Mouse (Mus musculus): ENCODE results near the gene Cadm1.

The Cadm1 gene

DNA sequence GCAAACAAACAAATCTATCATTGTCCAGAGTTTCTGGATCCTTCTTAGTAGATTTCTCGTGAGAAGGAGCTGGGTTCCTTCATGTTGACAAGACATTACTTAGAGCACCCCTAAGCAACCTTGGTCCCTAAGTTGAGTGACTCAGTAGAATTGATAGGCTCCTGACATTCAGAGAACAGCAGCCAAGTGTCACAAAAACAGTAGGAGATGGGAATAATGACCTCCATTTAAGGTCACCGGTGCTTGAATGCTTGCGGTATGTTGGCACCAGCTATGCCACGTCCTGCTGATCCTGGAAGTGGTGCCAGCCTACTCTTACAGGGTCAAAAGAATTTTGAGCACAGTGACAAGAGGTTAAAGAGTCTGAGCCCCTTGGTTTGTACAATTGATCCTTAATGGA lies 139.2 kb downstream of the Cadm1 start:
- in situ Hi-C loops (cut with MboI, MseI), result no loop called here

DNA sequence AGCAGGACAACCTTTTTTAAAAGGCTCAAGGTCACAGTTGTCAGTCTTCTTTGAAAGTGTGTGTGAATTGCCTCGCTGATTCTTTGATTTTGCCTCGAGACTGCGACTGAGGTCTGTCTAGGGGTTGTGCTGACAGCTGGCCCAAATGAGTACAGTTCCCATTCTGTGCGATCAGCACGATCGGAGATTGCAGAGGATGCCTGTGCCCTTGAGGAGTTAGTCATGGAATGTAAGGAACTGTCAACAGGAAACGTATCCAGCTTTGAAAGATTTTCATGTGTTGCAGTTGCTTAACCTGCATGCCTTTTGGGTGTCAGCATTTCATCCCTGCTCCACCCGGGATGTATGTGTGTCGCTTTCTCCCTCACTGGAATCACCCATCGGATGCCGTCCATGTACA lies 141.6 kb downstream of the Cadm1 start:
- in situ Hi-C loops (cut with MboI, MseI), result no loop called here

DNA sequence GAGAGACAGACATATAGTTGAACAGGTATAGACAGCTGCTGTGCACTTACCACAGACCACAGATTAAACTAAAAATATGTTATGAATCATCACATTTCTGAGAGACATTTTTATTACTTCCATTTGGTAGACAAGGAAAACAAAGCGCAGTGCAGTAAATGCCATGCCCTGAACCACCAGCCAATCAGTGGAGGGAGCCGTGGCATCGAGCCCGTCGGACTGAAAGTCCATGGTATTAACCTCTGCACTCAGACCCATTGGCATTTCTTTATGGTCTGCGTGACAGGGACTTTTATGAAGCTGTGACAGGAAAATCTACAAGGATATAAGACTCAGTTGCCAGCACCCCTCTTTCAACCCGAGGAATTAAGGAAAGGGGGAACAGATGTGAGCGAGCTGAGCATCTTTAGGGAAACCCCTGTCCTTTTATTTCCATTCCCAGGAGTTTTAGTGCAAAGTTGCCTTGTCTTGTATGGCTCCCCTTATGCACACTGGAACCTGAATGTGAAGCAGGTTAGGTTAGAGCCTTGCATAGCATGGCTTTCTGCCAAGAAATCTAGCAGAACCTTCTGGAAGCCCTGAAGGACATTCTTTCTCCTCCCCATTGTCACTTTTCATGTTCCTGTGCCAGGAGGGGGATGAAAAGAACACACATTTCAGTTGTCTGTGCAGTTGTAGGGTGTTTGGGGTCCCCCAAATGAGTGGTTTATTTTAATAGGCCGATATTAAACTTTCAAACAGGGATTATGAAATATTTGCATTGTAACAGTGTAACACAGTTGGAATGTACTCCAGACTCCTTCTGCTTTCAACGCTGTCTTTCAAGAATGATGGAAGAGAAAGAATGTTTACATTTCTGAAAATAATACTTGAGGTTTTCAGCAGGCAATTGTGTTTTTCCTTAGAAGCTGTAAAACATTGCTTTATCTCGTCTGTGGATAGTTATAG lies 145.1 kb downstream of the Cadm1 start:
- in situ Hi-C loops (cut with MboI, MseI), result no loop called here

DNA sequence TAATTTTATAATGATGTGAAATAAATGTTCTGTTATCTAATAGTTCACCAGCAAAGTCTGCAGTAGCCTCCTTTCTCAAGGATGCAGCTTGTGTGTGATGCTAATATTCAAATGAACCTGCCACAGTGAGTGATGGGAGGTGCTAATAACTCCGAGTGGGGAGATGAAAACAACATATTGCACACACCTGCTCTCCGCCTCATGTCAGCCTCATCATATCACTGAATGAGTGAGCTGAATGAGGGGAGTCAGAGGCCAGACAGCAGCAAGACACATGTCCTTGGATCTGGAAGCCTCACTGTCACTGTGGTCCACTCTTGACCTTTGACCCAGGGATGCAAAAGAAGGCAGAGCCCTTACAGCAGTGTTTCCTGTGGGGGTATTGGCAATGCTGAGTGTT lies 156.9 kb downstream of the Cadm1 start:
- in situ Hi-C loops (cut with MboI, MseI), result no loop called here

- in situ Hi-C loops (cut with MboI, MseI), result no loop called here
Observed at GRCm38 (mm10) chr9:47687604-47688003, 157.6 kb downstream of the Cadm1 start.

DNA sequence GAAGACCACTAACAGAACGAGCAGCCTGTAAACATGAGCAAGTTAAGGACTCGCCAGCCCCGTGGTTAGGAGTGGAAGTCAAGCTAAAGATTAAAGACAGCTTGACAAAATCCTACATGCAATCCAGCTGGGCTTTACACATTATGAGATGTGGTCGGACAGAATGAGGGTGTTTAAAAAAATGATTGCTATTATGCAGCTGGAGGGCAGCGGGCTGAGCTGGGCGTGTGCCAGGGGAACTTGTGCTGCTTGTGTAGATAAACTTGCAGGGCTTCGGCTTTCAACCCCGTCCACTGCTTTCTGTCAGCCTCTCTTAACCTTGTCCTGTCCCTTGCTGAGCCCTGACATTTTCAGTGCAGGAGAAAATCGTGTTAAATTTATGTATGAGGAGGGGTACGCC lies 158.3 kb downstream of the Cadm1 start:
- in situ Hi-C loops (cut with MboI, MseI), result no loop called here

DNA sequence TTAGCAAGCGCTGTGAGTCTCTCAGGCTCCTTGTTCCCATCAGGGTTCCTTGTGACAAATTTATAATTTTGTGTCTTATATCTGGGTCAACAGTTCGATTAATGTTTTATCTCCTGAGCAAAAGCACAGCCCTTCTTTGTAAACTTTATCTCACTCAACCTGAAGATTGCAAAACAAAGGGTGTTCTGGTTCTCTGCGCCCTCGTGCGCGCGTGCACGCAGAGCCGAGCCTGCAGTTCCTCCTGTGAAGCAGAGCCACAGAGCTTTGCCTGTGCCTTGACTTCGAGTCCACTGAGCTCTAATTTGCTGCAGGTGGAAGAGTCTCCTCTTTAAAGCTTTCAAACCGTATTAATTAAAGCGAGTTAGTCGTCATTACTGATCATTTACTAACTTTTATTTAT lies 162.9 kb downstream of the Cadm1 start:
- in situ Hi-C loops (cut with MboI, MseI), result no loop called here

DNA sequence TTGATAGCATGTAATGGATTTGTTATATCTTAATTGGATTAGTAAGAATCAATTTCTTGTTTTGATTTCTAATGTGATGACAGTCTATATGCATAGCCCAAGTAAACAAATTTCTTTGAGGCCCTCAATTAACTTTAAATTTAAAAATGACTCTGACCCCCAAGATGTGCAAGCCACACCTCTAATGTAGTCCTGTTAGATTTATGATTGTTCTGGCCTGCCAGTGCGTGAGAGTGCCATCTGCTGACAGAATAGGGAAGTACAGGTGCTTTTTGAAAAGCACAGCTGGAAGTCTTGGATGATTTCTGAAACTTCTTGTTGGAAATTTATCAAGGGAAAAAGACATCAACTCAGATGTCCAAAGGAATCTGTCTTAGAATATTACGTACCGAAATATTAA lies 169.1 kb downstream of the Cadm1 start:
- in situ Hi-C loops (cut with MboI, MseI), result no loop called here

DNA sequence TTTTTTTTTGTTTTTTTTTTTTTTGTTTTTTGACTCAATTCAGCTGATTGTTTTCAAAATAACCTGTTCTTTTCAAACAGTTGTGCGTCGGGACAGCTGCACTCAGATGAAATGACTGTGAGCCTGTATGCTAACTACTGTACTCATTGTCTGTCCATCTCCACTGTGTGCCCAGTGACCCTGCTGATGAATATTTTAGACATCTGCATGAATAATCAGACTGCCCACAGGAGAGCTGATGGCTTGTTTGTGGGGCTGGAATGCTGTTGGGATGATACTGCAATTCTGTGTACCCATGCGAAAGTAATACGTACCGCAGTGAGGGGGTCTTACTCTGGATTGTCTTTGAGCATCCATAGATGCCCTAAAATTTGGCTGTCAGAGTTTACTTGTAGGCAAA lies 170.0 kb downstream of the Cadm1 start:
- in situ Hi-C loops (cut with MboI, MseI), result loop anchor here (5.0 to 25.0 kb wide), 3 partner anchors 425 to 1313 kb away; no protein-coding TSS in a partner anchor

- in situ Hi-C loops (cut with MboI, MseI), result loop anchor here (5.0 to 25.0 kb wide), 3 partner anchors 428 to 1316 kb away; no protein-coding TSS in a partner anchor
Observed at GRCm38 (mm10) chr9:47703026-47703876, 173.3 kb downstream of the Cadm1 start.

GRCm38 (mm10) chr9:47706341-47706740 lies 176.4 kb downstream of the Cadm1 start:
- in situ Hi-C loops (cut with MboI, MseI), result loop anchor here (10.0 to 25.0 kb wide), 2 partner anchors 432 to 1319 kb away; no protein-coding TSS in a partner anchor

GRCm38 (mm10) chr9:47707326-47707725 lies 177.4 kb downstream of the Cadm1 start:
- in situ Hi-C loops (cut with MboI, MseI), result loop anchor here (10.0 to 25.0 kb wide), 2 partner anchors 433 to 1320 kb away; no protein-coding TSS in a partner anchor

- in situ Hi-C loops (cut with MboI, MseI), result loop anchor here (10.0 to 25.0 kb wide), 2 partner anchors 433 to 1321 kb away; no protein-coding TSS in a partner anchor
Observed at GRCm38 (mm10) chr9:47708299-47708698, 178.3 kb downstream of the Cadm1 start.

DNA sequence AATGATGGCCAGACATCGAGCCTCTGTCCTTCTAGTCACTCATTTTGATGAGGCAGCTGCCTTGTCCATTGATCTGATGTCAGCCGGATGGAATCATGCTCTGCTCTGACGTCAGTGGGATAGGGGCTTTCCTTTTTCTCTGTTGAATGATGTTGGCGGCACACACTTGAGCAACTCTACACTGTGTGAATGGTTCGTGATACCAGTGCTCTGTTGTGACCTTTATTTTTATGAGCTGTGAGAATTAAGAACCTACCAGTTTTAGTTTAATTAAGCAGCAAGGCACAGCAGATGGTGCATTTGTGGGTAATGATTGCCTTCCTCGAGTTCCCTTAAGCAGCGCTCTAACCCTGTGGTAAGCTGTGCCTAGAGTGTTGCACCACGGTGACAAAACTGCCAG lies 181.0 kb downstream of the Cadm1 start:
- in situ Hi-C loops (cut with MboI, MseI), result loop anchor here (25.0 kb wide), 1 partner anchor 1324 kb away; no protein-coding TSS in a partner anchor

DNA sequence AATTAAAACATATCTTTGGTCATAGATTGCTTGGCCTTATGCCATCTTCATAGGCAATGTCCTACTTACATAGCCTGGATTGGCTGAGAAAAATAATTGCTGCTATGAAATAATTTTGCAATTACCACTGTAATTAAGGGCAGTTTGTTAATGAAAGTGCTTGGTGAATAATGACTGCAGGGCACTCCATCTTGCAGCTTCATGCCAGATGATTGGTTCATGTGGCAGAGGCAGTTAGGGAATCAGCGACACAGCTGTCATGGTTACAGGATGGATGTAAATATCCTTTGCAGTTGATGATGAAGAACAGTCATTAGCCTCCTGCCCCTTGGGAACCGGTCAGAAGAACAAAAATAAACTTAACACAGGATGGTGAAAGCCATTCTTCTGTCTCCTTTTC lies 184.6 kb downstream of the Cadm1 start:
- in situ Hi-C loops (cut with MboI, MseI), result loop anchor here (25.0 kb wide), 1 partner anchor 1327 kb away; no protein-coding TSS in a partner anchor

GRCm38 (mm10) chr9:47715415-47715814 lies 185.4 kb downstream of the Cadm1 start:
- in situ Hi-C loops (cut with MboI, MseI), result loop anchor here (25.0 kb wide), 1 partner anchor 1328 kb away; no protein-coding TSS in a partner anchor

DNA sequence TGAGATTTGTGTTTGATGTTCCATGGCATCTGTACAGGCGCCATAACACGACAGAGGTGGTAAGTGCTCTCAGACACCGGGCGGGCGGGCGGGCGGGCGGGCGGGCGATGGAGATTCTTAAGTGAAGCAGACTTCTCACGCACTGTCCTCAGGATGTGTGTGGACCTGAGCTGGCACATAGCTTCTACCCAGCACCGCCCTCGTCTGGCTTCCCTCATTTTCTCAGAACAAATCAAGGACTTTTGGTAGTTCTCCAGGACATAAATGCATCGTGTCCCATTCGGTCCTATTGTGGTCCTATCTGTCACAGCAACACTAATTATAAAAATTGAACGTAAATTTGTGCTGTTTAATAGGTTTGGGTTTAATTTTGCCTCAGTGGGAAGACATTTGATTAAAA lies 186.9 kb downstream of the Cadm1 start:
- in situ Hi-C loops (cut with MboI, MseI), result loop anchor here (25.0 kb wide), 1 partner anchor 1330 kb away; no protein-coding TSS in a partner anchor

DNA sequence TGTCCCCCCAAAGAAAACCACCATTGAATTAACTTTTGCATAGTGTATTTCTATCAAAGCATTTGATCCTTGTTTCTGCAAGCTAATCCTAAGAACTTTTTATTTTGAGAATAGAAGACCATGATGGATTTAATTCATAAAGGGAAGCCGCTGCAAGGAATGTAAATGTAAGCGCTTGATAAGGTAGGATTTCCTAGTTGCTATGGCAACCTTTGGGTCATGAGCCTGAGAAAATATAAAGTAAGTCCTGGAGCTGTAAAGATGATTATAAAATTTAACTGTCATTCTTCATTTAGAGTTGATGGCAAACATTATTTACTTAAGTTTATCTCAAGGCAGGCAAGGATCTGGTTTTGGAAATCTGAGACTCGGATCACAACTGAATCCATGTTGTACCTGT lies 197.6 kb downstream of the Cadm1 start:
- in situ Hi-C loops (cut with MboI, MseI), result no loop called here

GRCm38 (mm10) chr9:47728852-47729251 lies 198.9 kb downstream of the Cadm1 start:
- in situ Hi-C loops (cut with MboI, MseI), result no loop called here

DNA sequence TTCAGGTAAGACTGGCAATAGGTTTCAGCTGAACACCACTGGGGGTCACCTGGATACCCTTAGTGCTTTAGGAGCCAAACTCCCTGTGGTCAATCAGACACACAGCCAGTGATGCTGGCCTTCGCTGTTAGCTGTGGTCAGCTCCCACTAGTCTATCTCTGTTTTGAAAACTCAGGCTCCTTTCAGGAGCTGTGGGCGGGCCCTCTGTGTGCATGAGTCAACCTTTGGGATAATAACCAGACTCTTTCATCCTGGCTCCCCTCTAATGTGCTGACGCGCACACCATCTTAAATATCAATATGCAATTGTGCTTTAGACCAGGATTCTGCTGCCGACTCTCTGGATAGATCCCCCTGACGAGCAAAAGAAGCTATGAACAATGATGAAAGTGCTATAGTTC lies 200.3 kb downstream of the Cadm1 start:
- in situ Hi-C loops (cut with MboI, MseI), result no loop called here

GRCm38 (mm10) chr9:47733780-47734451 lies 203.9 kb downstream of the Cadm1 start:
- in situ Hi-C loops (cut with MboI, MseI), result no loop called here
